Mouse (Mus musculus) hindbrain, embryonic 13.5 days (tissue): ENCODE data around the gene Mrps23. TPM values are rescaled to one million over a fixed set of nuclear protein-coding genes. Genes with fewer than 3 reads are reported as not detected.
"Not testable (repeated sequence)": the region's sequence is repeated elsewhere in the genome, so short reads cannot be mapped to it uniquely, and the experiment has no call there.

Experiments used
- ATAC-seq: fragments of 200-750 bp; cut with Nextera tagmentation; 2 replicates; pipeline ENCODE4 v1.8.0; 2017; ENCODE audit warnings: moderate TSS enrichment; ENCODE audit not compliant: low FRiP score
- H3K27ac ChIP-seq: fragments of 300-500 bp; sonication (generic); 2 replicates; pipeline ENCODE4 v1.5.1; 2015; ENCODE audit warnings: inconsistent platforms, mild to moderate bottlenecking, moderate library complexity
- H3K27me3 ChIP-seq: fragments of 300-500 bp; sonication (generic); 2 replicates; pipeline ENCODE4 v1.6.1; 2015; ENCODE audit warnings: mild to moderate bottlenecking, inconsistent platforms
- H3K36me3 ChIP-seq: fragments of 300-500 bp; sonication (generic); 2 replicates; pipeline ENCODE4 v1.6.1; 2015; ENCODE audit warnings: mild to moderate bottlenecking, inconsistent platforms
- H3K4me1 ChIP-seq: fragments of 300-500 bp; sonication (generic); replicated peaks from 2 replicates; pipeline ENCODE4 v1.6.1; 2015; ENCODE audit warnings: inconsistent platforms
- H3K4me2 ChIP-seq: fragments of 300-500 bp; sonication (generic); 2 replicates; pipeline ENCODE4 v1.6.1; 2015; ENCODE audit warnings: inconsistent platforms, mild to moderate bottlenecking, moderate library complexity
- H3K4me3 ChIP-seq: fragments of 300-500 bp; sonication (generic); 2 replicates; pipeline ENCODE4 v1.5.1; 2015; ENCODE audit warnings: mild to moderate bottlenecking, inconsistent platforms
- H3K9ac ChIP-seq: fragments of 300-500 bp; sonication (generic); 2 replicates; pipeline ENCODE4 v1.6.1; 2015; ENCODE audit warnings: mild to moderate bottlenecking, inconsistent platforms
- H3K9me3 ChIP-seq: fragments of 300-500 bp; sonication (generic); 2 replicates; pipeline ENCODE4 v1.6.1; 2016; ENCODE audit warnings: inconsistent platforms
- WGBS: fragments of 180-500 bp; shearing (Covaris S2); methylation state at CpG from one replicate; pipeline ENCODE4 v1.1.7; 2015; 5-methylcytosine and 5-hydroxymethylcytosine counted together
- polyA plus RNA-seq: library from polyadenylated mRNA; unstranded; fragments of >200 nt; fragmentation: Nextera tagmentation; extraction: Ambion mirVana; gene quantifications from 2 replicates; pipeline ENCODE4 v1.2.1, GENCODE M21; 2015

The Mrps23 gene
- polyA plus RNA-seq, 1 experiment from 2014 or later = 71.1 TPM

DNA sequence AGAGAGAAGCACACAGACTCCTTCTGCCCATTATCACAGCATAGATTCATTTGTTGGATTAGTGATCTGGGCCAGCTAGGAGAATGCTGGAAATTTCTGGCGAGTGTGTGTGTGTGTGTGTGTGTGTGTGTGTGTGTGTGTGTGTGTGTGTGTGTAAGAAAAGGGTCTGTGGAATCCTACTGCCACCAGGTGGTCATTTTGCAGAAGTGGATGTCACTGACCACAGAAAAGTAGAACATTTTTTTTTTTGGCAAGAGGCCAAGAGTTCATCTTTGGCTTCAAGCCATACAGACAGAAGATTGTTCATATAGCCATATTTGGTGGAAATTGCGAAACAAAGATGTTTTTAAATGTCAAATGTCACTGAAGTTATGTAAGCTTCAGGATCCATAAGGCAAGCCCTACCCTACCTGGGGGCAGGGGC lies 7.0 kb upstream of the Mrps23 start:
- no peak for ATAC-seq
- Histone ChIP-seq H3K36me3 (no peaks in the 10 kb centered on the region), H3K9ac (no peak overlapping the region), H3K4me2 (no peak overlapping the region), H3K9me3 (no peaks in the 10 kb centered on the region), H3K27me3 (peaks cover 33% of the 10 kb centered on the region), H3K4me1 (peaks cover 38% of the 10 kb centered on the region), H3K4me3 (no peak overlapping the region), H3K27ac (no peak overlapping the region)
- 4% methylated on average over 2 of the region's 2 CpGs for WGBS

- Histone ChIP-seq H3K27ac (no peak overlapping the region), H3K4me1 (peaks cover 36% of the 10 kb centered on the region), H3K4me3 (no peak overlapping the region), H3K36me3 (no peaks in the 10 kb centered on the region), H3K27me3 (peaks cover 22% of the 10 kb centered on the region), H3K4me2 (no peak overlapping the region), H3K9ac (peak overlapping the region; percentile 35; the same call in 1 of the 2 replicates), H3K9me3 (no peaks in the 10 kb centered on the region)
- no peak for ATAC-seq
- 27% methylated on average over 4 of the region's 4 CpGs for WGBS
Measured at GRCm38 (mm10) chr11:88198223-88198622, 6.0 kb upstream of the Mrps23 start.

- no peak for ATAC-seq
- Histone ChIP-seq H3K9ac (no peak overlapping the region), H3K27ac (no peak overlapping the region), H3K4me2 (no peak overlapping the region), H3K27me3 (0 out of 2 replicates have a peak, but pooled peaks cover 3% of the 10 kb centered on the region), H3K36me3 (no peaks in the 10 kb centered on the region), H3K9me3 (no peaks in the 10 kb centered on the region), H3K4me3 (no peak overlapping the region), H3K4me1 (peaks cover 44% of the 10 kb centered on the region)
- 87% methylated on average over 2 of the region's 2 CpGs for WGBS
Measured at GRCm38 (mm10) chr11:88201172-88201571, 3.0 kb upstream of the Mrps23 start.

GRCm38 (mm10) chr11:88202077-88202476 lies 2.1 kb upstream of the Mrps23 start:
- 4% methylated on average over 2 of the region's 2 CpGs for WGBS
- H3K4me3 ChIP-seq = no peak overlapping the region
- H3K27me3 ChIP-seq = 0 out of 2 replicates have a peak, but pooled peaks cover 3% of the 10 kb centered on the region
- no peak overlapping the region for H3K9ac ChIP-seq
- no peak for ATAC-seq
- H3K4me2 ChIP-seq = no peak overlapping the region
- H3K4me1 ChIP-seq = peaks cover 47% of the 10 kb centered on the region
- H3K36me3 ChIP-seq = no peaks in the 10 kb centered on the region
- no peaks in the 10 kb centered on the region for H3K9me3 ChIP-seq
- H3K27ac ChIP-seq = no peak overlapping the region

GRCm38 (mm10) chr11:88204593-88205368 lies 593 bp downstream of the Mrps23 start:
- ATAC-seq = peak; percentile 30

DNA sequence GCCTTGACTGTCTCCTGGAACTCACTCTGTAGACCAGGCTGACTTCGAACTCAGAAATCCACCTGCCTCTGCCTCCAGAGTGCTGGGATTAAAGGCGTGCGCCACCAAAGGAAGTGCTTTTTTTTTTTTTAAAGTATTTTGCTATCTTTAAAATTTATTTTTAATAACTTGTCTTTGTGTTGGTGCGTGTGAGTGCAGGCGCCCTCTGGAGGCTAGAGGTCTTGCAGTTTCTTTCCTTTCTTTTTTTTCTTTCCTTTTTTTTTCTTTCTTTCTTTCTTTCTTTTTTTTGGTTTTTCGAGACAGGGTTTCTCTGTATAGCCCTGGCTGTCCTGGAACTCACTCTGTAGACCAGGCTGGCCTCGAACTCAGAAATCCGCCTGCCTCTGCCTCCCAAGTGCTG lies 2.4 kb downstream of the Mrps23 start:
- peaks cover 40% of the 10 kb centered on the region for H3K4me1 ChIP-seq
- H3K27ac ChIP-seq, H3K4me2 ChIP-seq, ATAC-seq, H3K9me3 ChIP-seq, H3K27me3 ChIP-seq, H3K4me3 ChIP-seq, H3K9ac ChIP-seq: not testable (repeated sequence)
- 84% methylated on average over 8 of the region's 8 CpGs for WGBS
- peaks cover 40% of the 10 kb centered on the region for H3K36me3 ChIP-seq

More at GRCm38 (mm10) chr11:88204593-88205368, 593 bp downstream of the Mrps23 start:
- H3K27me3 ChIP-seq = 0 out of 2 replicates have a peak, but pooled peaks cover 3% of the 10 kb centered on the region
- 34% methylated on average over 30 of the region's 30 CpGs for WGBS
- peak overlapping the region; percentile 89 for H3K4me3 ChIP-seq
- H3K27ac ChIP-seq = peak overlapping the region; percentile 79
- peaks cover 40% of the 10 kb centered on the region for H3K4me1 ChIP-seq
- peaks cover 23% of the 10 kb centered on the region for H3K36me3 ChIP-seq
- no peaks in the 10 kb centered on the region for H3K9me3 ChIP-seq
- peak overlapping the region; percentile 95 for H3K9ac ChIP-seq
- peak overlapping the region; percentile 96 for H3K4me2 ChIP-seq

DNA sequence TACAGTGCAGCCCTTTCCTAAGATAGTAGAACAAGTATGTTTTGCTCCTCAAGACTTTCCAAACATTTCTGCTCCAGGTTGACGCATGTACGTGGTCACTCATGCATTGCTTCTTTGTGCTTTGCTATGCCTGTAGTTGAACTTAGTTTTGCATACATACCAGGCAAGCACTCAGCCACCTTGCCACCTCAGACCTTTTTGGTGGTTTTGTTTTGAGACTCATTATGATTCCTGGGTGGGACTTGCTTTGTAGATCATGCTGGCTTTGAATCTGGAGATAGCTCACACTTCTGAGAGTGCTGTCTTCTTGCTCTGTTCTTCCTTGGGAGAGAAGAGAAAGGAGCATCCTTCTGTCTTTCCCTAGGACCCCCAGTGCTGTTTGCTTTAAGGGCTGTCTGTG lies 3.5 kb downstream of the Mrps23 start:
- Histone ChIP-seq H3K27ac (no peak overlapping the region), H3K36me3 (peaks cover 48% of the 10 kb centered on the region), H3K9ac (no peak overlapping the region; the same call in 1 of the 2 replicates), H3K4me3 (no peak overlapping the region), H3K4me1 (peaks cover 34% of the 10 kb centered on the region), H3K9me3 (no peaks in the 10 kb centered on the region), H3K27me3 (no peaks in the 10 kb centered on the region), H3K4me2 (no peak overlapping the region)
- no peak for ATAC-seq
- WGBS = 97% methylated on average over 2 of the region's 2 CpGs

DNA sequence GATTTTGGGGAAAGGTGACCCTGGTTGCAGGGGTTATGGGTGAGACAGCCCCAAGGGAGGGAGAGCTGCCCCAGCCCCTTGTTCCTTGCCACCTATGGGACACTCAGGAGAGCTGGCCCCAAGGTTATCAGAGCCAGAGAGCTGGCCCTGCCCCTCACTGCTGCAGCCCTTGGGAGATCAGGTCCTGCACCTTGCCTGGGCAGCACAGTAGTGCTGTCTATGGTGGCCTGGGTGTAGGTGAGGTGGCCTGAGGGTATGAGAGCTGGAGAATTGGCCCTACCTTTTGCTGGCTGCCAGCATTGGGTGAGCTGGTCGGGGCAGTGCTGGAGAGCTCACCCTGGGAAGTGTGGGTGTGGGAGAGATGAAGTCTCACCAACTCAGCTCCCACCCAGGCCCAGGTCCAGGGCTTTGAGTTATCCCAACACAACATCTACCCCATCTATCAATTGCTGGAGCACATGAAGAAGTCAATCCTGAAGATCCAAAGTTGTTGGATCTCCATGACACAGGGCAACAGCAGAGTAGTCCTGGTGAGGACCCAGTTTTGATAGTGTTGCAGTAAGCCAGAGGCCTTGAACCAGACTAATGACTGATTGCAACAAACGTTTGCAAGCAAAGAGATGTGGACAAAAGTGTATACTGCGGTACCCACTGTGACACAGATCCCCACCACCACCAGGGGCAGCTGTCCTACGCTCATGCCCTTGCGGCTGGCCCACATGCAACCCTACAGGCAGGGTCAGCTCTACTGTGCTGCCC lies 7.8 kb downstream of the Mrps23 start:
- no peaks in the 10 kb centered on the region for H3K27me3 ChIP-seq
- peaks cover 25% of the 10 kb centered on the region for H3K4me1 ChIP-seq
- WGBS = 84% methylated on average over 5 of the region's 5 CpGs
- H3K9ac ChIP-seq = no peak overlapping the region
- no peak overlapping the region for H3K4me3 ChIP-seq
- no peaks in the 10 kb centered on the region for H3K9me3 ChIP-seq
- no peak overlapping the region for H3K4me2 ChIP-seq
- ATAC-seq = no peak
- peaks cover 48% of the 10 kb centered on the region for H3K36me3 ChIP-seq
- H3K27ac ChIP-seq = no peak overlapping the region

DNA sequence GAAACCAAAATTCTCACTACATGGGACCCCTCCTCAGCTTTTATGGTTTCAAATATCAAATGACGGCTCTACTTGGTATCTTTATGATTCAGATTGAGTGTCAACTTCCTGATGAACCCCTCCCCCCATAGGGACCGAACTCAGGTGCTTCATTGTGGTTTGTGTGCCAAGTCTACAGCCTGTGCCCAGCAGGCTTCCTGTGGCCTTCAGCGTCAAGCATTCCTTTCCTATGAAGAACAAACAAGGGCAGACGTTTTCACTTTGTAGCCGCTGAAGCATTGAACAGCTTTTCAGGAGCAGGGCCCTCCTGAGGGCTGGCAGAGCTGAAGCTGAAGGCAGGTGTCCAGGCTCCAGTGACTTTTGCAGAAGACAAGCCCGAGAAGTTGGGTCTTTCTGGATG lies 9.6 kb downstream of the Mrps23 start:
- Histone ChIP-seq H3K4me2 (no peak overlapping the region), H3K27ac (no peak overlapping the region; the same call in 1 of the 2 replicates), H3K4me3 (no peak overlapping the region), H3K9ac (no peak overlapping the region), H3K36me3 (peaks cover 36% of the 10 kb centered on the region), H3K9me3 (no peaks in the 10 kb centered on the region), H3K4me1 (peaks cover 17% of the 10 kb centered on the region), H3K27me3 (no peaks in the 10 kb centered on the region)
- WGBS = 49% methylated on average over 6 of the region's 6 CpGs
- ATAC-seq = no peak

DNA sequence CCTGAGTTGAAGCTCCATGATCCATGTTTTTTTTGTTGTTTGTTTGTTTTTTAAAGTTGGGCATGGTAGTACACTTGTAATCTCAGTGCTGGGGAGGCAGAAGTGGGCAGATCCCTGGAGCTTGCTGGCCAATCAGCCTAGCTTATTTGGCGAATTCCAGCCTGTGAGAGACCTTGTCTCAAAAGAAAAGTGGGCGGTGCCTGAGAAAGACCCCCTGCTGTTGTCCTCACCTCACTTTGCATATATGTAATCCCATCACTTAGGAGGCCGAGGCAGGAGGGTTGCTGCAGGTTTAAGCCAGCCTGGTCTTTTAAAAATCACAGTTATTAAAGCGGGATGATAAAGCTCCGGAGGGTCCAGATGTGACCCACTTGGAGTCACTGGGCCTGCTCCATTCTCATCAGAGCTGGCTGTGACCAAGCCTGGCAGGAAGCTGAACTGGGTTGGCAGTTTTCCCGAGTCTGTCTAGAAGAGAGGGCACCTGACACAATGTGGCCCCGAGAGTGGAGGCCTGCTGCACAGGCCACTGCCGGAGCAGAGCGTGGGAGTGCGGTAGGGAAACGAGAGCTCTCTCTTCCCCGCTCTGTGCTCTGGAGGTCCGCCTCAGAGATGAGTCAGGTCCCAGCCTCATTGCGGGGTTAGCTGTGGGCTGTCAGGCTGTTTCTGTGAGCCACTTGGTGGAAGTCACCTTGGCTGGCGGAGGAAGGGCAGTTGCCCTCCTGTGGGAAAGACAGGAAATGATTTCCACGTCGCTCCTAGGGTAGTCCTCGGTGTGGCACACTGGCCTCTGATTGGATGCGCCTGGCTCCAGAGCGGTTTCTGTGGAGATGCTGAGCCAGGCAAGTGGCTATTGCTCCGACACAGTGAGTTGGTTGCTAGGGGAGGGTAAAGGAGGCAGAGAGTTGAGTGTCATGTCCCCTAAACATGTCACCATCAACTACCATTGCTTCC lies 11.0 kb downstream of the Mrps23 start:
- Histone ChIP-seq H3K27ac (peak overlapping the region; percentile 82), H3K4me1 (peaks cover 17% of the 10 kb centered on the region), H3K27me3 (no peaks in the 10 kb centered on the region), H3K4me2 (peak overlapping the region; percentile 44), H3K9ac (peak overlapping the region; percentile 63), H3K4me3 (peak overlapping the region; percentile 14; the same call in 1 of the 2 replicates), H3K36me3 (peaks cover 22% of the 10 kb centered on the region), H3K9me3 (no peaks in the 10 kb centered on the region)
- peak; percentile 76 for ATAC-seq
- 41% methylated on average over 21 of the region's 21 CpGs for WGBS

- H3K9me3 ChIP-seq = no peaks in the 10 kb centered on the region
- peaks cover 17% of the 10 kb centered on the region for H3K4me1 ChIP-seq
- H3K36me3 ChIP-seq = peaks cover 11% of the 10 kb centered on the region
- no peaks in the 10 kb centered on the region for H3K27me3 ChIP-seq
- H3K27ac ChIP-seq = peak overlapping the region; percentile 82
- peak overlapping the region; percentile 14 for H3K4me3 ChIP-seq
- H3K9ac ChIP-seq = peak overlapping the region; percentile 63
- H3K4me2 ChIP-seq = peak overlapping the region; percentile 44
- peak; percentile 44 for ATAC-seq
- WGBS = 7% methylated on average over 10 of the region's 10 CpGs
Measured at GRCm38 (mm10) chr11:88216231-88216685, 12.1 kb downstream of the Mrps23 start.
